Mouse (Mus musculus) liver, embryonic 14.5 days (tissue): ENCODE data around the gene Tmem269.

Experiments
- CTCF ChIP-seq: IDR thresholded peaks from 2 replicates; pipeline ENCODE4 v1.5.1; 2016; ENCODE audit warnings: antibody characterized with exemption, low read depth, control low read depth
- EP300 ChIP-seq: IDR thresholded peaks from 2 replicates; pipeline ENCODE4 v1.6.1; 2016; ENCODE audit warnings: antibody characterized with exemption, low read depth

- no peak for TF ChIP-seq CTCF
- TF ChIP-seq EP300 = no peak
Observed at GRCm38 (mm10) chr4:119232410-119233255, 14.6 kb upstream of the Tmem269 start, which contains the start of the genes AU022252 and P3h1.
